Mouse (Mus musculus) right cerebral cortex, postnatal 25 days (tissue): ENCODE measurements around the gene Fip1l1.

Experiments used
- DNase-seq: peaks from one replicate; pipeline ENCODE4 v3.0.0; 2022

Fip1l1 gene

GRCm38 (mm10) chr5:74535240-74536021 is at the start of gene Fip1l1:
Fip1l1 (plus strand) TSS chr5:74535449.
- DNase-seq, result peak; percentile 92

DNA sequence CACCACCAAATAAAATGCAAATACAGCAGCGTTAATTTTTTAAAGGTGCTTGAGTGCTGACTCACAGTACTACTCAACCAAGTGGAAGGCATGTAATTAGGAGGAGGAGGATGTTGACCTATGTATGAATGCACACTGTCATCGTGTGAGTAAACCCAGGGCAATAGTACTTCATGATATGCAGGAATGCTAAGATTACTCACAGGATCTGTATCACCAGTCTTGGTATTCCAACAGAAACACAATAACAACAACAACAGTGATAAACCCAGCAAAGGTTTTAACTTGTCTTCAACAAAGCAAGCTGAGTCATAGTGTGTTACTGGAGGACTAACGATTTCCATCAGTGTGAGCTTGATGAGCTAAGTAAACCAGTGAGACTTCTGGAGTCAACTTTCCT is 42.5 kb upstream of the Fip1l1 start:
- DNase-seq, result no peak

GRCm38 (mm10) chr5:74511686-74512085 is 23.6 kb upstream of the Fip1l1 start:
- no peak for DNase-seq

DNA sequence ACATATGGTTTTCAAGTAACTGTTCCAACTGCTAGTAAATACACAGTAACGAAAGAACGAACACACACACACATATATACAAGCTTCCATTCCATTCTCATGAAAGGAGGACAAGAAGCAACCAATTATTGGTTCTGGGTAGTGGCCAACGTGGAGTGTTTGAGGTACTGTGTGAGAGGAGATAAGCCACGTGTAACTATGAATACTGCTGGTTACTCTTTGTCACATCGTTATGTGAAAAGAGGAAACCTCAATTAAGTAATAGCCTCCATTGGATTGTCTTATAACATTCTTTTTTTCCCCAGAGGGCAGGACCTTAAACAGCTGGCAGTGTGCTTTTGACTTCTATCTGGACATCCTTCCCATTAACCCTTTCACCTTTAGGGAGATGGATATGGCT is 8.2 kb upstream of the Fip1l1 start:
- DNase-seq, result no peak

GRCm38 (mm10) chr5:74530785-74531184 is 4.5 kb upstream of the Fip1l1 start:
- no peak for DNase-seq

DNA sequence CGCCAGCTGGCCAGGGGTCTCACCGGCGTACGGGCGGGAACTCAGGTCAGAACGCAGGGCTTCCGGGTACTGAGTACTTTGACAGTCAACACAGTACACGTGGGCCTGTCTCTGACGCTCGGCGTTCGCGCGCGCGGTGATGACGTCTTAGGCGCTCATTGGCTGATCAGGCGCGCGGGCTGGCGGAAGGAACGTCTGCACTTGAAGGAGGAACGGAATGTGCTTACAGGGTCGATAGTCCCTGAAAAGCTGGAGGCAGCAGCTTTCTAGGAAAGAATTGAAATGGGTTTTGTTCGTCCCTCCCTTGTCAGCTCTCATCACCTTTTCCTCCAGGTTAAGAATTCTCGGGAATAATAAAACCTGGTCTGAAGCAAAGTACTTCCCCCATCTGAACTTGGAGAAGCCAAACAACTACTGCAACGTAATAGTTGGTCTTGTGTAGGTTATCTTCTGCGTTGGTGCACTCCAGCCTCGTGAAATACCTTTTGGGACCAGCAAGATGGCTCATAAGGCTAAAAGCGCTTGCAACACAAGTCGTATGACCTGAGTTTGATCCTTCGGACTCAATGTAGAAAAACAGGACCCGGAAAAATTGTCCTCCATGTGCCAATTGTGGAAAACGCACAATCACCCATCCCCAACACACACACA is 3.5 kb upstream of the Fip1l1 start, which contains the start of gene Scfd2:
Gene Scfd2 (minus strand): TSS at position 130 of the 651 bp plus-strand sequence.
- DNase-seq, result peak; percentile 98

GRCm38 (mm10) chr5:74536180-74536947 is 1.1 kb downstream of the Fip1l1 start:
- DNase-seq, result no peak

GRCm38 (mm10) chr5:74545606-74546005 is 10.4 kb downstream of the Fip1l1 start:
- no peak for DNase-seq

GRCm38 (mm10) chr5:74549566-74549965 is 14.3 kb downstream of the Fip1l1 start:
- no peak for DNase-seq

DNA sequence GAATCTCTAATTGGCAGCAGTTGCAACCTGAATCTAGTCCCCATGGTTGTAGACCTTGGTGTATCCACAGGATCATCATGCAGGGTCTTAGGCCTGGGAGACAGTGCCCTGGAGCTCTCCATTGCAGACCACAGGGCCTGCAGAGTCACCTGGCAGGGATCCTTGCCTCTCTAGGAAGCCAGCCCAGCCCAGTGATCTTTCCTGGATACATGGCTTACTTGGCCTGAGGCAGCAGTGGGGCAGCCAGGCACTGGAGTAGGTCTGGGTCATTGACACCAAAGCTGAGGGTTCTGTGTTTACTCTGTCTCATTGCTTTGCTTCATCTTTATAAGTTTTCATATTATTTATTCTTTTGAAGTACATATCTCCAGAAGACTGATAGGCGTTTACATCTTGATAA is 25.9 kb downstream of the Fip1l1 start:
- no peak for DNase-seq

DNA sequence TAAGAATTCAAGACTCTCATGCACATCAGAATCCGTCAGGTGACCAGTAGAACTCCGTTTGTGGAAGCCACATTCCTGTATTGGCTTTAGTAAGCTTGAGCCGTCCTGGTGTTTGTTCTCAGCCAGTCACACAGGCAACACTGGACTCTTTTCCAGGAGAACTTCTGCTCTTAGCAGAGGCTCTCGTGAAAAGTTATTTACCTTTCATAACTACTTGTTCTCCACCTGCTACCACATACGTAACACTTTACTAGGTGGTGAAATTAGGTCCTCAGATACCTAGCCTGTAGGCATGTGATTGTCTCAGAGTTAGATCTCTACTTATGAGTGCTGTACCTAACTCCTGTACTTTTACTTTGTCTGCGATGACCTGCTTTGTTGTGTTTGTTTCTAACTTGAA is 36.5 kb downstream of the Fip1l1 start:
- no peak for DNase-seq

GRCm38 (mm10) chr5:74589133-74589532 is 53.9 kb downstream of the Fip1l1 start:
- DNase-seq, result no peak

GRCm38 (mm10) chr5:74591413-74591812 is 56.2 kb downstream of the Fip1l1 start:
- no peak for DNase-seq

- DNase-seq, result no peak
Measured at GRCm38 (mm10) chr5:74593147-74593546, 57.9 kb downstream of the Fip1l1 start.

DNA sequence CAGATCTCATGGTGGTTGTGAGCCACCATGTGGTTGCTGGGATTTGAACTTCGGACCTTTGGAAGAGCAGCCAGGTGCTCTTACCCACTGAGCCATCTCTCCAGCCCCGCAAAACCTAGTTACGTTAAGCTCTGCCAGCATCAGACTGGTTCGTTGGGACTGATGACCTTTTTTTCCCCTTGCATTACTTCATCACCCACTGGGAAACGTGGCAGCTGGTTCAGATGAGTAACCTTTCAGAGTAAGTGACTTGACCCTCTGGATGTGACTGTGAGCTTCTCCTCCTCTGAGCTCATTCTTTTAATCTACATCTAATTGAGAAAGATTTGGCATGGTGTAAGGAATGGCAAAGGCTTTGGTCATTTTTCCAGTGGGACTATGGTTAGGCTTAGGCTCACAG is 64.8 kb downstream of the Fip1l1 start:
- no peak for DNase-seq

GRCm38 (mm10) chr5:74601171-74601570 is 65.9 kb downstream of the Fip1l1 start:
- no peak for DNase-seq

DNA sequence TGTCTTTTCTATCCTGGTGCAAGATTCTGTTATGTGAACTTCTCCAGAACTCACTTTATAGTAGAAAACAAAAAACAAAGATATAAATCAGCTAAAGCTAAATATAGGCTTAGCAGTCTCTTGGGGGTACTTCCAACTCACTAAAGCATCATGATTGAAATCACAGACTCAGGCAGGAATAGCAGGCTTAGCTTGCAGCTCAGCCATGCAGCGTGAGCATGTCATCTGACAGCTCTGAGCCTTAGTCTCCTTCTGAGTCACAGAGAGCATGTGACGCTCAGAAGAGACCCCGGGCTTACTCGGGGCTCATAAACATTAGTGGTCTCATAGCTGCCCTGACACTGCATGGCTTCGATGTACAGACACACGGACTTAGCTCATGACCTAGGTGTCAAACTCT is 66.7 kb downstream of the Fip1l1 start:
- no peak for DNase-seq

DNA sequence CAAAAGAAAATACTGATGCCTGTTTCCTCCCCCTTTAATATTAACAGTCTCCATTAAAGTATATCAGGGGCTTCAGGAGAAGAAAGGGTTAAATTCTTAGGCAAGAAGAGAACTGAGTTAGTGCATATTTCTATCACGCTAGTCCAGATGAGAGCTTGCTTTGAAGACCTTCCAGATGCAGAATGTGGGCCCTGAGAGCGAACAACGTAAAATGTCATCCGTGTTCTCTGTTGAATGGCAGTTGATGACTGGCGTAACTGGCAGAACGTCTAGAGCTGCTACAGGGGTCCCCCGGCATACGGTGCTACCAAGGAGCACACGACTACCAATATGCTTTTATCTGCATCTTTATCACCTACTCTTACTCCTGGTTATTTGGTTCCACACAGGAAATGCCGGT is 67.1 kb downstream of the Fip1l1 start:
- no peak for DNase-seq

- DNase-seq, result no peak
Measured at GRCm38 (mm10) chr5:74603306-74603705, 68.1 kb downstream of the Fip1l1 start.

- no peak for DNase-seq
Measured at GRCm38 (mm10) chr5:74606213-74606612, 71.0 kb downstream of the Fip1l1 start.

- no peak for DNase-seq
Measured at GRCm38 (mm10) chr5:74610511-74610910, 75.3 kb downstream of the Fip1l1 start.

DNA sequence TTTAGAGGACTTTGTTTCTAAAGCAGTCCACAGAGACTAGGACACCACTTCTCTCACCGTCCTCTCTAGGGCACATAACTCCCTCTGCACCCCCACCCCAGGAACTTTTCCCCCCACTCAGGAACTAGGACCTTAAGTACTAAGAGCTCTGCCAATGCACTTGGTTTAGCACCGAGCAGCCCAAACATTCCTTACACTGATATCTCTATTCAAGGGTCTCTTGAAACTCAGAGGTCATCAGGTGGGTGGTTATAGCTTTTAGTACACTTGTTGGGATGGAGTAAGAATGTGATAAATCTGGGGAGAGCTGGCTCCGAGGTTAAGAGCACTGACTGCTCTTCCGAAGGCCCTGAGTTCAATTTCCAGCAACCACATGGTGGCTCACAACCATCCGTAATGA is 77.5 kb downstream of the Fip1l1 start:
- no peak for DNase-seq

DNA sequence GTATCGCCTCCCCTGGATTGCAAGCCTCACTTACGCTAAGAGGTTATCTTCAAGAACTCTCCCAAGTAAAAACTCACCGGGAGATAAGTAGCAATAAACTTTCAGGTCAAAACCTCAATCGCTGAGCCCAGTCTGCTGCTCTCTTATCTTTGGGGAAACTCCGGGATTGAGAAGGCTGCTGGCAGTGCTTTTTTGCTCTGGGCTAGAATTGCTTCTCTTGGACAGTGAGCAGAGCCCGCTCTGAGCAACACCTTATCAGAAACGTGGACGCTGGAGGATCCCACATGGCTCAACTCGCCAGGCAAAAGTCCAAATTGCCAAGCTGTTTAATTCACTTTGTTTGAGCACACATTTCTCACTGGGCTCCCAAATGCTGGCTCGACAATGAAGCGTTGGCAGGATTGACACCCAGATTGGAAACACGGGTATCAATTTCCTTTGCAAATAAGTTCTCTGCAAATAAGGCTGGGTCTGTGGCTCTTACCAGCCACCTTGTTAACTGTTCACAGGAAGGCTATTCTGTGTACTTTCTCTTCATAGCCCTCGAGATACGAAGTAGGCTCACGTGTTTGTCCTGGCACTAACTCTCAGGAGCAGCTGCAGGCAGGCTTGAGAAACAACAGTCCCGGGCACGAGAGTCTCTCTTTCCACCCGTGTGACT is 78.4 kb downstream of the Fip1l1 start:
- DNase-seq, result no peak
